Mouse (Mus musculus) limb, embryonic 10.5 days (tissue): ENCODE results near the gene Pcsk5. TPM values are rescaled to one million over a fixed set of nuclear protein-coding genes. Genes with fewer than 3 reads are reported as not detected.
A peak's percentile ranks its signal among the peaks of the same experiment; 100 is the strongest.

Experiments used
- DNase-seq: peaks from one replicate; pipeline ENCODE4 v3.0.0-alpha.2; 2017; ENCODE audit warnings: low spot score
- H3K27ac ChIP-seq: fragments of 300-500 bp; sonication (generic); 2 replicates; pipeline ENCODE4 v1.5.1; 2016; ENCODE audit warnings: mild to moderate bottlenecking
- H3K27me3 ChIP-seq: fragments of 300-500 bp; sonication (generic); 2 replicates; pipeline ENCODE4 v1.6.1; 2016; ENCODE audit warnings: low read depth, mild to moderate bottlenecking; ENCODE audit not compliant: poor library complexity, severe bottlenecking
- H3K36me3 ChIP-seq: fragments of 300-500 bp; sonication (generic); 2 replicates; pipeline ENCODE4 v1.6.1; 2016; ENCODE audit warnings: mild to moderate bottlenecking, moderate library complexity
- H3K4me1 ChIP-seq: fragments of 300-500 bp; sonication (generic); 2 replicates; pipeline ENCODE4 v1.6.1; 2016
- H3K4me3 ChIP-seq: fragments of 300-500 bp; sonication (generic); 2 replicates; pipeline ENCODE4 v1.5.1; 2016; ENCODE audit warnings: mild to moderate bottlenecking, moderate library complexity
- H3K9me3 ChIP-seq: fragments of 300-500 bp; sonication (generic); replicated peaks from 2 replicates; pipeline ENCODE4 v1.6.1; 2016; ENCODE audit warnings: mild to moderate bottlenecking
- WGBS: fragments of 180-500 bp; shearing (Covaris S2); methylation state at CpG from one replicate; pipeline ENCODE4 v1.1.7; 2016; 5-methylcytosine and 5-hydroxymethylcytosine counted together
- polyA plus RNA-seq: library from polyadenylated mRNA; unstranded; fragments of >200 nt; fragmentation: Nextera tagmentation; extraction: Ambion mirVana; gene quantifications from 2 replicates; pipeline ENCODE4 v1.2.1, GENCODE M21; 2016

Gene Pcsk5
- polyA plus RNA-seq, 1 experiment from 2014 or later, result 11.6 TPM

DNA sequence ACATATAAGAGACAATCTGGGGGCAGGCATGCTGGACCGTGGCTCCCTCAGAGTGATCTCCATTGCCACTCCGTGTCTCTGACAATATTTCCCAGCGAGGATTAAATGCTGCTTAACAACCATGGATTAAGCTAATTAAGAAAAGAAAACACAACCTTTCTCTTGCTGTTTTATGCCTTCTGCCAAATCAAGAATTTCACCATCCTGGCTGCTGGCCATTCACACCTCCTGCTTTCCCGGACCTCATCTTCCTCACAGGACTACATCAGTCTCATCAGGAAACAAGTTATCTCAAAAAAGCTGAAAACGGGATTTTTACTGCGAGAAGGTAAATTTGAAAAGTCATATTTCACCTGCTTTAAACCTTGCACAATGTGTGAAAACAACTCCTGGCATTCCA lies 175.2 kb downstream of the Pcsk5 start:
- H3K4me3 ChIP-seq, result no peak overlapping the region
- WGBS, result 81% methylated on average over 6 of the region's 6 CpGs
- no peak overlapping the region for H3K27ac ChIP-seq
- DNase-seq, result no peak
- peaks cover 14% of the 10 kb centered on the region for H3K27me3 ChIP-seq
- H3K9me3 ChIP-seq, result no peaks in the 10 kb centered on the region
- peaks cover 33% of the 10 kb centered on the region for H3K4me1 ChIP-seq
- H3K36me3 ChIP-seq, result no peaks in the 10 kb centered on the region

DNA sequence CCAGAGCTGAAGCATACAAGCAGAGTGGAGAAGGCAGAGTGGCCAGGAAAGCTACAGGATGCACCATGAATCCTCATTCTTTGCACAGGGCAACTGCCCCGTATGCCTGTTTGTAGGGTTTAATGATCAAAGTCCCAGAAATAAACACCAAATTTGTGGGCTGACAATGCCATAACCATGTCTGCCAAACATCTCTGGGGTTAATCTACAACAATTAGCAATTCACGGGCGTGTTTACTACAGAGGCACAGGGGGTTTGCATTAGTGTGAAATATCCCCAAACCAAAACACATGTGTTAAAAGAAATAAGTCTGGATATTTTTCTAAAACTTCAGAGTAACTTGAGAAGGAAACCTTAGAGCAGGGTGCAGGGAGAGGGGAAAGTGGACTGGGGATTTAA lies 178.1 kb downstream of the Pcsk5 start:
- no peaks in the 10 kb centered on the region for H3K9me3 ChIP-seq
- no peak overlapping the region for H3K4me3 ChIP-seq
- 19% methylated on average over 3 of the region's 3 CpGs for WGBS
- H3K36me3 ChIP-seq, result no peaks in the 10 kb centered on the region
- H3K27me3 ChIP-seq, result peaks cover 39% of the 10 kb centered on the region
- peaks cover 33% of the 10 kb centered on the region for H3K4me1 ChIP-seq
- peak; percentile 34 for DNase-seq
- H3K27ac ChIP-seq, result peak overlapping the region; percentile 42; the same call in 1 of the 2 replicates

DNA sequence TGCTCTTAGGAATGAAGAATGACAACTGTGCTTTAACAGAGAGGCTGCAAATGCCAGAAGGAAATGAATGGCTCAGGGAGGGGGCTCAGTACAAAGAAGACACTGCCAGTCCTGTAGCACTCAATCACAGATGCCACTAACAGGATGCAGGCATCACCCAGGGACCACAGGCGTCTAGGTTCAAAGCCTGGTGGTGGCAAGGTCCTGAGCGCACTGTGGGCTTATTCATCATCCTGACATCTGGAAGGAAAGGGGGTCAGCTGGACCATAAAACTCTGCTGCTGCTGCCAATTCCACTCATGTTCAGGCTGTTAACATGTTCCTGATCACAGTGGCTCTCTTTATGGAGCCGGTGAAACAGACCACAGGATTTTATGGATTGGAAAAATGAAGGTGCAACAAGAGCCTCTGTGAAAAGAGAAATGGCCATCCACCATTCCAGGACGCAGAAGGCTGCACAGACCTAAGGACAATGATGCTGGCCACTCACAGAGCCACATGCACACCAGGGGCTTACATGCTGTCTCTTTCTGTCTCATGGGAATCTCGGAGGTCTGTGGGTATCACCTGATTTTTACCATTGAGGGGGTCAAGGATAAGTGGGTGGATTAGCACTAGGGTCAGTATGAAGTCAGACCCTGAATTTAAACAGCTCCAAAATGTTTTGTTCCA lies 186.5 kb downstream of the Pcsk5 start:
- peak; percentile 82 for DNase-seq
- Histone ChIP-seq H3K4me3 (no peak overlapping the region), H3K27ac (0 out of 2 replicates have a peak overlapping the region, but pooled peaks have one; percentile 31), H3K9me3 (no peaks in the 10 kb centered on the region), H3K36me3 (no peaks in the 10 kb centered on the region), H3K4me1 (peaks cover 43% of the 10 kb centered on the region), H3K27me3 (peaks cover 51% of the 10 kb centered on the region)
- 7% methylated on average over 5 of the region's 5 CpGs for WGBS

DNA sequence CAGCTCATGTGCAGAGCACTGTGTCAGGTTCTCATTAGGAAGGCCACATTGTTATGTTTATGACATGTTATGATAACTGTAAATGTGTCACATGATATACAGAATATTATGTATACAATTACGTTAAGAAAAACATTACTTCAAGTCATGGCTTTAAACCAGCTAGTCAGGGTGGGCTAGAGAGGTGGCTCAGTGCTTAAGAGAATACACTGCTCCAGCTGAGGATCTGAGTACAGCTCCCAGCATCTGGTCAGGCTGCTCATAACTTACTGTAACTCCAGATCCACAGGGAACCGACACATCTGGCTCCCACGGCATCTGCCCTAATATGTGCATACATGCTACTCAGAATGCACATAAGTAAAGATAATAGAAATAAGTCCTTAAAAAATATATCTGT lies 187.5 kb downstream of the Pcsk5 start:
- peaks cover 42% of the 10 kb centered on the region for H3K27me3 ChIP-seq
- H3K36me3 ChIP-seq, result no peaks in the 10 kb centered on the region
- no peak for DNase-seq
- H3K4me3 ChIP-seq, result no peak overlapping the region
- no peaks in the 10 kb centered on the region for H3K9me3 ChIP-seq
- peaks cover 44% of the 10 kb centered on the region for H3K4me1 ChIP-seq
- 0 out of 2 replicates have a peak overlapping the region, but pooled peaks have one; percentile 26 for H3K27ac ChIP-seq
- WGBS, result 71% methylated on average over 3 of the region's 3 CpGs

DNA sequence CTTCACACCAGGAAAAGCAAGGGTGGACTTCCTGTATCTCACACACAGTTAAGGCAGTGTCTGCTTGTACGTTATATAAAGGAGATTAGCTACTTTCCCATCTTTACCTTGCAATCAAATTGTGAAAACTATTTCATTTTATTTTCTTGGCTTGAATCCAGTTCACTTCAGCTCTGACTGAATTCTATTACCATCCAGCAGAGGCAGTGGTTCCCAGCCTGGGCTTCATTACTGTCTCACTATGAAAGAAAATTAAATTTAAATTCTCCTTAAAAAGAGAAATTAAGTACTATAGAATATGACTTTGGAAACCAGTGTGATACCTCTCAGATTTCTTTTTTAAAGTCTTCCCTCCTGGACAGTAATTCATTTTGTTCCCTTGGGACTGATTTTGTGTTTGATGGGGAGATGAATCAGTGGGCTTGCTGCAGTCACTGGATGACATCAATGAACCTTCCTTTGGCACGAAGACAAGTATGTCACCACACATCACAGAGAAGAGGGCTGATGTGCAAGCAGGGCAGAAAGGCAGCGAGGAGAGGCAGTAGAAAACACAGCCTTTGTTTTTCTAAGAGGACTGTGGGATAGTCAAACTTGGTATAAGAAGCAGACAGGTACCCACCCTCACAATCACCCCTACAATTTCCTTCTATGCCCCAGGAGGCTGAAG lies 194.2 kb downstream of the Pcsk5 start:
- 88% methylated on average over 3 of the region's 3 CpGs for WGBS

DNA sequence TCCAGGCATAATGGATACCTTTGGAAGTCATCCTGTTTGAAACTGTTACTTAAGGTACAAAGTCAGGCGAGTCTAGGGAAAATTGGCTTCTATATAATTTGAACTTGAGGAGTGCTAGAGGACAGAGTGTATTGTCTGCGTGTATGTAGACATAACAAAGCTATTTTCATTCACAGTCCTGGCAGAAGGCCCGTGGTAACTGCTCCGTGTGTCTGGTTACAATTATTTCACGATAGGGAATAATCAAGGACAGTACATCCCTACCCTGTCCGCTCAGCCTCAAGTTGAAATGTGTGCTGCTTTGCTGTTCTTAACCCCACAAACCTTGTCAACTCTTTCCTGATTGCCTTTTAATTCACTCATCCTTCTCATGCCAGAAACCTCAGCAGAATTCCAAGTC lies 201.4 kb downstream of the Pcsk5 start:
- WGBS, result 71% methylated on average over 6 of the region's 6 CpGs
- no peak overlapping the region for H3K27ac ChIP-seq

More for the DNA sequence above, 194.2 kb downstream of the Pcsk5 start:
- Histone ChIP-seq H3K4me3 (no peak overlapping the region), H3K27ac (no peak overlapping the region), H3K4me1 (peaks cover 7% of the 10 kb centered on the region; the same call in 1 of the 2 replicates), H3K9me3 (no peaks in the 10 kb centered on the region), H3K27me3 (0 out of 2 replicates have a peak, but pooled peaks cover 3% of the 10 kb centered on the region), H3K36me3 (0 out of 2 replicates have a peak, but pooled peaks cover 2% of the 10 kb centered on the region)
- DNase-seq, result no peak

DNA sequence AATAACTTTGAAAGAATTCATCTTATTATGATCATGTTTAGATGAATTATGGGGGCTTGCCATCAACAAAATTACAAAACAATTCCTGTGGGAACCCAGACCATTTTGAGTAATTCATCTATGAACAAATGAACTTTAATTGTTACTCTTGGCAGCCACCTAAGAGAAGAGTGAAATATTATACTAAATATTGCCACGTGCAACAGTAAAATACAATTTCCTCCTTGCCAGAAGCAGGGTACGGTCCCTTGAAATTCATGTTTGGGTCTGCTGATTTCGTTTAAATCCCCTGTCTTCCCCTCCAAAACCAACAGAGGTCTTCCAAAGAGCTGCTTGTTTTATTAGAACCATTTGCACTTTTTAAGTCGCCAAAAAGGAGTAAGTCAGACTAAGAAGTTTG lies 221.8 kb downstream of the Pcsk5 start:
- H3K27ac ChIP-seq, result no peak overlapping the region
- H3K4me1 ChIP-seq, result no peaks in the 10 kb centered on the region
- no peak for DNase-seq
- H3K27me3 ChIP-seq, result no peaks in the 10 kb centered on the region
- H3K36me3 ChIP-seq, result no peaks in the 10 kb centered on the region
- no peak overlapping the region for H3K4me3 ChIP-seq
- H3K9me3 ChIP-seq, result no peaks in the 10 kb centered on the region
- WGBS, result 82% methylated on average over 4 of the region's 4 CpGs

More for the DNA sequence above, 201.4 kb downstream of the Pcsk5 start:
- Histone ChIP-seq H3K36me3 (no peaks in the 10 kb centered on the region), H3K9me3 (no peaks in the 10 kb centered on the region), H3K4me1 (peaks cover 13% of the 10 kb centered on the region), H3K27me3 (no peaks in the 10 kb centered on the region), H3K4me3 (no peak overlapping the region)
- DNase-seq, result no peak

DNA sequence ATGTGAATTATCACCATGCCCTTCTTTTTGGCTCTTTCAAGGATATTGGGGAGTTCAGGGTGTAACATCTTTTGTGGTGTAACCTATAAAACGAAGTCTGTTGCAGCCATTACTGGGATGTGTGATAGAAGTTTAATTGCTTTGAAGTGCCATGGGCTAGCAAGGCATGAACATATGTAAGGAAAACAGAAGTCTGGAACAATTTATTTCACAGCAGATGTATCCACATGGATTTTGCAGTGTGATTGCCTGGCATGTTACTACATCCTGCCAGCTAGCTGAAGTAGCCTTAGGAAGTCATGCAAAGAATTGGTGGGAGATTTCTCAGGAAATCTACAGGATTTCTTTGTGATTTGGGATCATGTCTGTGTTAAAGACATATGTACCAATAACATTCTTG lies 230.9 kb downstream of the Pcsk5 start:
- no peak overlapping the region for H3K27ac ChIP-seq
- 75% methylated on average over 1 of the region's 1 CpGs for WGBS

DNA sequence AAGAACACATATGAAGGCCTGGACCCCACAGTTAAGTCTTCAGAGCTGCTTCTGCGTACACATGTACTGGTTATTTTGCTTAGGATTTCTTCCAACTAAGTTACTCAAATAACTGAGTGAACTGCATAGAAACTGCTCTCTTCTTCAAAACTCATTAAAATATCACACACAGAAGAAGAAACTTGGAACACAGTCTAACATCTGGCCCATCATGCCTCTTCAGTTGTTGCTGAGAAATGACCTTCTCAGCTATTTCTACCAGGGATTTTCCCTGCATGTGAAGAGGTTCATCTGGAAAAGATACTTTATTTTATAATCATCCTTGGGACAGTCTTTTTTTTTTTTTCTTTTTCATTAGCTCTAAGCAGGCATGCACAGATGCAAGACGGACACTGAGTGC lies 231.3 kb downstream of the Pcsk5 start:
- 85% methylated on average over 2 of the region's 2 CpGs for WGBS
- no peaks in the 10 kb centered on the region for H3K27me3 ChIP-seq
- H3K36me3 ChIP-seq, result no peaks in the 10 kb centered on the region
- H3K4me3 ChIP-seq, result no peak overlapping the region
- no peaks in the 10 kb centered on the region for H3K9me3 ChIP-seq
- H3K4me1 ChIP-seq, result no peaks in the 10 kb centered on the region
- no peak for DNase-seq
- no peak overlapping the region for H3K27ac ChIP-seq

More for the DNA sequence above, 230.9 kb downstream of the Pcsk5 start:
- no peak overlapping the region for H3K4me3 ChIP-seq
- DNase-seq, result no peak
- H3K4me1 ChIP-seq, result no peaks in the 10 kb centered on the region
- H3K27me3 ChIP-seq, result no peaks in the 10 kb centered on the region
- H3K36me3 ChIP-seq, result no peaks in the 10 kb centered on the region
- no peaks in the 10 kb centered on the region for H3K9me3 ChIP-seq

DNA sequence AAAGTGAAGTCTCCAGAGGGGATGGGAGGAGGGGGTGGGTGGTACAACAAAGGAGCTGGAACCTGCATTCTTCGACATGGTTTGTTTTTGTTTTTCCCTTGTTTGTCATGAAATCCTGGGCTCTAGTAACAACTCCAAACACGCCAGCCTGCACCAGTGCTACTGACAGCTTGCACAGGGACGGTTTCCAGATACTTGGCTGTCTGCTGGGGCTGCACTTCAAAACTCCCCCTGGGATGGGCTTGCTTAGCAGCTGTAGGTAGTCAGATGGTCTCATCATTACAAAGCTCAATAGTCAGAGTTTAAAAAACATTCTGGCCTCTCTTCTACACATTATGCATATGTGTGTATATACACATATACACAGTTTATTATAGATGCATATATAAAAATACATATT lies 234.1 kb downstream of the Pcsk5 start:
- no peak overlapping the region for H3K4me3 ChIP-seq
- H3K36me3 ChIP-seq, result no peaks in the 10 kb centered on the region
- whole genome bisulfite sequencing, result 57% methylated on average over 3 of the region's 3 CpGs
- H3K27me3 ChIP-seq, result no peaks in the 10 kb centered on the region
- no peaks in the 10 kb centered on the region for H3K9me3 ChIP-seq
- no peak overlapping the region for H3K27ac ChIP-seq
- no peaks in the 10 kb centered on the region for H3K4me1 ChIP-seq
- DNase-seq, result no peak

DNA sequence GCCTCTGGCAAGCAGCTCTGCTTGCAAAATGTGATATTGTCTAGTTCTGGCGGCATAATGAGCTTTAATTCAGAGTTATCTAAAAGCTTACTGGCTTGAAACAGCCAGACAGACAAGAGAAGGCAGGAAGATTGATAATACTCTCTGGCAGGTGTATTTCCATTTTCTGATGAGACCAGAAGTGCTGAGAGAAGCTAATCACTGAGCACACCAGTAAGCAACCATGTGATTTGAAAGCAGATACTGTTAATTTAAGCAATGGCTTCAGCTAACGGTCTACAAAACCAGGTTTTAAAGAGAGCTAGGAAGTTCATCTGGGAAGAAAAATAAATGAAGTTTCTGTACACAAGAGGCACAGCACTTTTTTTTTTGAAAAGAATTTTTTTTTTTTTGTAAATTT lies 237.1 kb downstream of the Pcsk5 start:
- no peak for DNase-seq
- no peaks in the 10 kb centered on the region for H3K9me3 ChIP-seq
- H3K36me3 ChIP-seq, result no peaks in the 10 kb centered on the region
- WGBS, result 83% methylated on average over 2 of the region's 2 CpGs
- no peak overlapping the region for H3K27ac ChIP-seq
- no peaks in the 10 kb centered on the region for H3K4me1 ChIP-seq
- H3K27me3 ChIP-seq, result no peaks in the 10 kb centered on the region
- no peak overlapping the region for H3K4me3 ChIP-seq

DNA sequence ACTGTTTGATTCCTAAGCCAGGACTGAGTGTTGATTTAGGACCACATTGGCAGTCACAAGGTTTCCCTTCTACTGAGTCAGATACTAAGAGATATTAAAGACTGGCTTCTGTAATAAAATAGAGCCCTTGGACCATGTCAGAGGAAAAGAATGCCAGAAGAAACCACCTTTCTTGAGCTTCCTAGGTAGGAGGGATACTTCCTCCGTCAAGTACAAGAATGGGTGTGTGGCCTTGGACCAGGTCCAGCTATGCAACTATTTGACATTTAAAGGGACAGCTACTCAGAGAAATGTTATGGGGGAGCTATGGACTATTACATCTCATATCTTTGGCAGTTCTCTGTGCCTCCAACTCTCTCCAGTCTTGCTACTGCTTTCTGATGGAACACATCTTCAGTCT lies 244.6 kb downstream of the Pcsk5 start:
- Histone ChIP-seq H3K27ac (peak overlapping the region; percentile 69), H3K4me3 (no peak overlapping the region), H3K4me1 (peaks cover 64% of the 10 kb centered on the region), H3K27me3 (no peaks in the 10 kb centered on the region), H3K36me3 (no peaks in the 10 kb centered on the region), H3K9me3 (no peaks in the 10 kb centered on the region)
- no peak for DNase-seq
- WGBS, result 58% methylated on average over 1 of the region's 1 CpGs

DNA sequence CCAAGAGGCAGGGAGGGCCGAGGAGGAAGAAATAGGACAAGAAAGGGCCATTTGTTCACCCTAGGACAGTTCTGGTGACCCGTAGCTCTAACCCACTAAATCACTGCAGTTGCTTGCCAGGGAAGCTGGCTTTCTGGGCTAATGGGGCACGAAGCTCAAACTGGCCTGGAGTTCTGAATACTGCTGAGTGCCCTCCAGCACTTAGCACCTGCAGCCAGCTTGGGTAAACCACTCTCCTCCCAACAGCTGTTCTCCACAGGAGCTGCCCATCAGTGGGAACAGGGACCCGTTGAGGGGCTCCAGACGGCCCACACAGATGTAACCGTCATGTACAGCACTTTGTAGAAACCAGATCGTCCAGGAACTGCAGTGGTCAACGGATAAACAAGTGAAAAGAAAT lies 246.1 kb downstream of the Pcsk5 start:
- Histone ChIP-seq H3K4me1 (peaks cover 64% of the 10 kb centered on the region), H3K27me3 (no peaks in the 10 kb centered on the region), H3K36me3 (no peaks in the 10 kb centered on the region), H3K4me3 (no peak overlapping the region), H3K9me3 (no peaks in the 10 kb centered on the region), H3K27ac (peak overlapping the region; percentile 83)
- DNase-seq, result peak; percentile 69
- 20% methylated on average over 8 of the region's 8 CpGs for WGBS
